Mouse (Mus musculus) CH12.LX (cell line): ENCODE results near the gene Gimap9. TPM values are rescaled to one million over a fixed set of nuclear protein-coding genes. Genes with fewer than 3 reads are reported as not detected.

Experiments used
- DNase-seq: peaks from one replicate; pipeline ENCODE4 v3.0.0-alpha.2; 2013; ENCODE audit errors: extremely low read depth
- H3K27ac ChIP-seq: 2 replicates; pipeline ENCODE4 v1.5.1; 2012; ENCODE audit warnings: low read depth, mild to moderate bottlenecking, control low read depth, moderate library complexity; ENCODE audit not compliant: insufficient read depth
- H3K27me3 ChIP-seq: replicated peaks from 2 replicates; pipeline ENCODE3; 2012; ENCODE audit warnings: inconsistent platforms
- H3K36me3 ChIP-seq, 2 experiments: replicated peaks in 1 of 2; 2 replicates each; pipeline versions ENCODE3 to v1.6.1; 2012; ENCODE audit warnings: inconsistent platforms in 1 of 2, low read length in 1 of 2, mild to moderate bottlenecking in 1 of 2, mixed read lengths in 1 of 2, moderate library complexity in 1 of 2; ENCODE audit not compliant: control insufficient read depth in 1 of 2, insufficient read depth in 1 of 2
- H3K4me1 ChIP-seq, 2 experiments: 2 replicates each; pipeline ENCODE4 v1.6.1; 2012; ENCODE audit warnings: inconsistent platforms in 1 of 2, moderate library complexity in 1 of 2; ENCODE audit not compliant: insufficient read depth in 2 of 2, control insufficient read depth in 1 of 2
- H3K4me2 ChIP-seq: 2 replicates; pipeline ENCODE4 v1.6.1; 2012; ENCODE audit warnings: low read depth, mild to moderate bottlenecking, control low read depth; ENCODE audit not compliant: poor library complexity, insufficient read depth, severe bottlenecking
- H3K4me3 ChIP-seq, 3 experiments: fragments of 150-350 bp in 1 of 3; sonication (generic) in 1 of 3; replicated peaks in 1 of 3; 2 replicates each; pipeline versions ENCODE3 to v1.5.1; 2011 to 2012; ENCODE audit warnings: low read depth in 2 of 3, low read length in 2 of 3, mild to moderate bottlenecking in 2 of 3, moderate library complexity in 2 of 3, control low read depth in 1 of 3, improper control_type of control experiment in 1 of 3, inconsistent platforms in 1 of 3, mixed read lengths in 1 of 3; ENCODE audit not compliant: poor library complexity in 1 of 3
- H3K79me2 ChIP-seq: replicated peaks from 2 replicates; pipeline ENCODE4 v1.6.1; 2012; ENCODE audit warnings: mild to moderate bottlenecking, moderate library complexity; ENCODE audit not compliant: control insufficient read depth, poor library complexity, insufficient read depth, severe bottlenecking; ENCODE audit errors: extremely low read depth
- H3K9ac ChIP-seq: 2 replicates; pipeline ENCODE4 v1.6.1; 2012; ENCODE audit warnings: low read depth, mild to moderate bottlenecking, control low read depth, moderate library complexity; ENCODE audit not compliant: insufficient read depth
- H3K9me3 ChIP-seq: replicated peaks from 2 replicates; pipeline ENCODE3; 2012; ENCODE audit warnings: low read length, inconsistent platforms, mixed read lengths
- BHLHE40 ChIP-seq: IDR thresholded peaks from 2 replicates; pipeline ENCODE4 v1.6.1; 2011; ENCODE audit warnings: mild to moderate bottlenecking, low read depth, low read length, improper control_type of control experiment
- CHD1 ChIP-seq: IDR thresholded peaks from 2 replicates; pipeline ENCODE4 v1.6.1; 2012; ENCODE audit warnings: low read depth, low read length, improper control_type of control experiment, inconsistent platforms
- E2F4 ChIP-seq: IDR thresholded peaks from 2 replicates; pipeline ENCODE4 v1.6.1; 2011; ENCODE audit warnings: low read depth, low read length, improper control_type of control experiment; ENCODE audit not compliant: insufficient replicate concordance
- EP300 ChIP-seq: IDR thresholded peaks from 2 replicates; pipeline ENCODE4 v1.6.1; 2011; ENCODE audit warnings: low read length, improper control_type of control experiment
- JUND ChIP-seq: conservative IDR thresholded peaks from 2 replicates; pipeline ENCODE4 v1.6.1; 2011; ENCODE audit warnings: low read depth, low read length, improper control_type of control experiment
- MAFK ChIP-seq: IDR thresholded peaks from 2 replicates; pipeline ENCODE4 v1.6.1; 2011; ENCODE audit warnings: low read length, improper control_type of control experiment; ENCODE audit not compliant: insufficient replicate concordance
- MEF2A ChIP-seq: IDR thresholded peaks from 2 replicates; pipeline ENCODE4 v1.6.1; 2014; ENCODE audit warnings: low read depth, mild to moderate bottlenecking, inconsistent platforms, low read length, improper control_type of control experiment, borderline replicate concordance
- MXI1 ChIP-seq: IDR thresholded peaks from 2 replicates; pipeline ENCODE4 v1.6.1; 2011; ENCODE audit warnings: mild to moderate bottlenecking, low read depth, low read length, improper control_type of control experiment
- NRF1 ChIP-seq: IDR thresholded peaks from 2 replicates; pipeline ENCODE4 v1.6.1; 2014; ENCODE audit warnings: low read depth, mild to moderate bottlenecking, inconsistent platforms, low read length, improper control_type of control experiment, moderate library complexity
- POLR2A ChIP-seq: IDR thresholded peaks from 2 replicates; pipeline ENCODE4 v1.6.1; 2011; ENCODE audit warnings: low read depth, mild to moderate bottlenecking, improper control_type of control experiment, low read length
- SIN3A ChIP-seq: IDR thresholded peaks from 2 replicates; pipeline ENCODE4 v1.6.1; 2012; ENCODE audit warnings: low read length, improper control_type of control experiment, inconsistent platforms
- TBP ChIP-seq: conservative IDR thresholded peaks from 2 replicates; pipeline ENCODE4 v1.6.1; 2011; ENCODE audit warnings: low read depth, low read length, improper control_type of control experiment
- TCF12 ChIP-seq: IDR thresholded peaks from 2 replicates; pipeline ENCODE4 v1.6.1; 2014; ENCODE audit warnings: low read depth, mild to moderate bottlenecking, inconsistent platforms, low read length, improper control_type of control experiment
- UBTF ChIP-seq: IDR thresholded peaks from 2 replicates; pipeline ENCODE4 v1.6.1; 2012; ENCODE audit warnings: low read depth, mild to moderate bottlenecking, inconsistent platforms, low read length, improper control_type of control experiment, moderate library complexity
- ZMIZ1 ChIP-seq: IDR thresholded peaks from 2 replicates; pipeline ENCODE4 v1.6.1; 2012; ENCODE audit warnings: low read depth, mild to moderate bottlenecking, inconsistent platforms, low read length, improper control_type of control experiment
- dilution Hi-C: fragments of 300-500 bp; cut with MboI; formaldehyde crosslinking; loops from 2 replicates; pipeline ENCODE4 v1.14.3; 2020; ENCODE audit warnings: low sequenced_read_pairs; ENCODE audit not compliant: extremely low pct_unique_long_range_greater_than_20kb, extremely low pct_ligation_motif_present
- in situ Hi-C: fragments of 300-500 bp; cut with MboI; formaldehyde crosslinking; loops from 3 replicates; pipeline ENCODE4 v1.14.3; 2019; ENCODE audit warnings: low sequenced_read_pairs, low pct_ligation_motif_present, low pct_unique_long_range_greater_than_20kb, mixed read lengths
- polyA plus RNA-seq: library from polyadenylated mRNA; unstranded; fragments of >175 nt; gene quantifications from 2 replicates; pipeline ENCODE4 v1.2.1, GENCODE M21; 2012; ENCODE audit warnings: low read depth; ENCODE audit not compliant: insufficient read length
- total RNA-seq, 2 experiments: library from RNA; depleted of rRNA; stranded (reverse); fragments of 300-350 nt in 1 of 2; fragments of >200 nt in 1 of 2; gene quantifications; 2 replicates each; pipeline ENCODE4 v1.2.3; 2012 to 2014

The Gimap9 gene
- total and polyA plus RNA-seq, 3 experiments: 31.0 to 75.1 (median 46.1) TPM

GRCm38 (mm10) chr6:48684319-48684718, 8.4 kb downstream of the Gimap9 start, which contains the start of gene Gimap4:
Gene Gimap4, plus strand, starts transcription at chr6:48684549.
- peaks cover 19 to 71% of the 10 kb centered on the region in 2 experiments for H3K4me1 ChIP-seq
- H3K27ac ChIP-seq: peak within 1 kb of the TSS; percentile 97
- H3K36me3 ChIP-seq: peaks cover 5 to 19% of the 10 kb centered on the region in 2 experiments
- peak within 1 kb of the TSS; percentile 96 for H3K9ac ChIP-seq
- in situ Hi-C loops: loop anchor here (5.0 kb wide), 1 partner anchor 37 kb away; the partner anchor contains the start of gene Gimap8
- H3K27me3 ChIP-seq: no peaks in the 10 kb centered on the region
- dilution Hi-C loops: no loop called here
- peak within 1 kb of the TSS; percentile 96 for H3K4me2 ChIP-seq
- peak; percentile 84 for TF ChIP-seq BHLHE40
- TF ChIP-seq EP300: 0 out of 2 replicates have a peak, but pooled peaks have one; percentile 7
- no peak for TF ChIP-seq NRF1
- TF ChIP-seq JUND: no peak
- TF ChIP-seq TBP: peak; percentile 66; the same call in 1 of the 2 replicates
- TF ChIP-seq CHD1: no peak; the same call in 1 of the 2 replicates
- TF ChIP-seq MAFK: no peak
- peak; percentile 71 for TF ChIP-seq SIN3A
- peak; percentile 52; the same call in 1 of the 2 replicates for TF ChIP-seq POLR2A
- no peaks in the 10 kb centered on the region for H3K9me3 ChIP-seq
- no peak for DNase-seq
- H3K4me3 ChIP-seq: peak within 1 kb of the TSS; percentile 56 to 76 (median 63)
- H3K79me2 ChIP-seq: peaks cover 38% of the 10 kb centered on the region

- Histone ChIP-seq H3K27me3 (no peaks in the 10 kb centered on the region), H3K9me3 (no peaks in the 10 kb centered on the region), H3K4me2 (peak overlapping the region; percentile 96), H3K36me3 (peaks cover 5 to 20% of the 10 kb centered on the region in 2 experiments), H3K9ac (peak overlapping the region; percentile 96), H3K4me1 (peaks cover 14 to 71% of the 10 kb centered on the region in 2 experiments), H3K79me2 (peaks cover 40% of the 10 kb centered on the region), H3K4me3 (peak overlapping the region; percentile 56 to 76 (median 63)), H3K27ac (peak overlapping the region; percentile 97)
- TF ChIP-seq TCF12 (no peak; the same call in 1 of the 2 replicates), MXI1 (no peak), E2F4 (no peak), MEF2A (no peak), UBTF (0 out of 2 replicates have a peak, but pooled peaks have one; percentile 14), CHD1 (peak; percentile 52; the same call in 1 of the 2 replicates), SIN3A (peak; percentile 65; the same call in 1 of the 2 replicates), EP300 (no peak), JUND (no peak), ZMIZ1 (no peak)
- in situ Hi-C loops (loop anchor here (5.0 kb wide), 1 partner anchor 38 kb away; the partner anchor contains the start of gene Gimap8), dilution Hi-C loops (no loop called here)
- DNase-seq: no peak
These were observed 8.9 kb downstream of the Gimap9 start for GRCm38 (mm10) chr6:48684806-48685205.
